Mouse (Mus musculus) right cerebral cortex, adult 2 months (tissue): ENCODE measurements around the gene Il11ra1.
"Not testable (repeated sequence)": the region's sequence is repeated elsewhere in the genome, so short reads cannot be mapped to it uniquely, and the experiment has no call there.

Experiments used
- DNase-seq, 2 experiments: peaks; one replicate each; pipeline ENCODE4 v3.0.0; 2021 to 2022; ENCODE audit warnings: low spot score in 2 of 2

The Il11ra1 gene

GRCm38 (mm10) chr4:41679291-41679690 is 20.5 kb upstream of the Il11ra1 start:
- DNase-seq, result no peak

DNA sequence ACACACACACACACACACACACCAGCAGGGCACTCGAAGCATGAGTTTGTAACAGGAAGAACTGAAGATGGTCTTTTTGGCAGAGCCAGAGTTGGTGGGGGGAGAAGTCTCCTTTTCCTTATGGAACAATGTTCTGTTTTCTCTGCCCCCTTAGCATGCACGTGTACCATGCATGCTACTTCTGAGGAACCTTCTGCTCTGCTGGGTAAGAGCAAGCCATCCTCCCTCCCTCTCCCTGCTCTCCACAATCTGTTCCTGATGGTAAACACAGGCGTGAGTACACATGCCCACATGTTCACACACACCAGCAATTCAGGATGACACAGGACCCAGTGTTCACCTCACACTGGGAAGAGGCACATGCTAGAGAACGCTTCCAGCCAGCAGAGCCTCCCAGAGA is 18.6 kb upstream of the Il11ra1 start:
- DNase-seq, result peak; percentile 39 to 41

DNA sequence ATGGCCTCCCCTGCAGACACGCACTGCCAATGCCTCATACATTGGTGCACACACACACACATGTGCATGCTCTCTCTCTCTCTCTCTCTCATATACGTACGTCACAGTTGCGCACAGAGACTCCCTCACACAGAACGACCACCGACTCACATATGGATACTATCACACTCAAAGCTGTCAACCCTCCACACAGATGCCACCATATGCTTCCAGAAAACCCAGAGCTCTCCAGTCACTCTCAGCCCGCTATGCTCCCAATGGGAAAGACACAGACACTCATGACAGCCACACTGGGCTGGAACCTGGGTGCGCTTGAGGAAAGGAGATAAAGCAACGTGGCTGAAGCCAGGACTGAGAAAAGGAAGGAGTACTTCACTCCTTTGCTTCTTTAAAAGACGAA is 17.8 kb upstream of the Il11ra1 start:
- DNase-seq, result peak in 1 of 2 experiments; percentile 15

- DNase-seq, result no peak
These were observed 17.0 kb upstream of the Il11ra1 start for GRCm38 (mm10) chr4:41682789-41683188.

- DNase-seq, result not testable (repeated sequence)
These were observed 16.5 kb upstream of the Il11ra1 start for GRCm38 (mm10) chr4:41683303-41683702.

GRCm38 (mm10) chr4:41684131-41684930 is 15.5 kb upstream of the Il11ra1 start:
- peak in 1 of 2 experiments; percentile 17 for DNase-seq

- peak in 1 of 2 experiments; percentile 21 for DNase-seq
These were observed 14.8 kb upstream of the Il11ra1 start for GRCm38 (mm10) chr4:41684931-41685453.

DNA sequence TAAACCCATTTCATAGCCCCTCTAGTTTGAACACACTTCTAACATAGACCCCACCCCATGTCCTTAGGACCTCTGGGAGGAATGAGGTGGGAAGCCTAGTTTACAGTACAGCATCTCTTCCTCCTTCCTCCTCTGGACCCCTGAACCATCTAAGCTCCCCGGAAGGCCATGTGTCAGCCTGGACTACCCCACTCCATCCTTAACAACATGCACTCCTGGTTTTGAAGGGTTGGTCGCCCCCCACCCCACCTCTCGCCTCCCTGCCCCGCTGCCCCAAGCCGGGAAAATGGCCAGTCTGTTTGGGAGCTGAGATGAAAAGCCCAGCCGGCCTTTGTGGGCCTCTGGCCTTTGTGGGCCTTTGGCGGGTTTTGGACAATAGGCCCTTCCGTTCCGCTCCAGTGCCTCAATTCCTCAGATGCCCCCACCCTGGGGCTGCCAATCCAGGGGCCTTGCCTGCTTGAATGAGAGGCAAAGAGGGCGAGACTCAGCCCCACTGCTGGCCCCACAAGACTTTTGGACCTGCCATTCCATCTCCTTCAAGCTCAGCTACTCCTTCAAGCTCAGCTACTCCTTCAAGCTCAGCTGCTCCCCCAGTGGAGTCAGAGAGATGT is 13.8 kb upstream of the Il11ra1 start:
- DNase-seq, result peak in 1 of 2 experiments; percentile 25

- not testable (repeated sequence) for DNase-seq
These were observed 11.2 kb upstream of the Il11ra1 start for GRCm38 (mm10) chr4:41688562-41688961.

- DNase-seq, result not testable (repeated sequence)
These were observed 9.8 kb upstream of the Il11ra1 start for GRCm38 (mm10) chr4:41690014-41690413.

GRCm38 (mm10) chr4:41693511-41693910 is 6.3 kb upstream of the Il11ra1 start:
- not testable (repeated sequence) for DNase-seq

- not testable (repeated sequence) for DNase-seq
These were observed 4.0 kb upstream of the Il11ra1 start for GRCm38 (mm10) chr4:41695800-41696199.

GRCm38 (mm10) chr4:41696452-41696851 is 3.3 kb upstream of the Il11ra1 start:
- not testable (repeated sequence) for DNase-seq

DNA sequence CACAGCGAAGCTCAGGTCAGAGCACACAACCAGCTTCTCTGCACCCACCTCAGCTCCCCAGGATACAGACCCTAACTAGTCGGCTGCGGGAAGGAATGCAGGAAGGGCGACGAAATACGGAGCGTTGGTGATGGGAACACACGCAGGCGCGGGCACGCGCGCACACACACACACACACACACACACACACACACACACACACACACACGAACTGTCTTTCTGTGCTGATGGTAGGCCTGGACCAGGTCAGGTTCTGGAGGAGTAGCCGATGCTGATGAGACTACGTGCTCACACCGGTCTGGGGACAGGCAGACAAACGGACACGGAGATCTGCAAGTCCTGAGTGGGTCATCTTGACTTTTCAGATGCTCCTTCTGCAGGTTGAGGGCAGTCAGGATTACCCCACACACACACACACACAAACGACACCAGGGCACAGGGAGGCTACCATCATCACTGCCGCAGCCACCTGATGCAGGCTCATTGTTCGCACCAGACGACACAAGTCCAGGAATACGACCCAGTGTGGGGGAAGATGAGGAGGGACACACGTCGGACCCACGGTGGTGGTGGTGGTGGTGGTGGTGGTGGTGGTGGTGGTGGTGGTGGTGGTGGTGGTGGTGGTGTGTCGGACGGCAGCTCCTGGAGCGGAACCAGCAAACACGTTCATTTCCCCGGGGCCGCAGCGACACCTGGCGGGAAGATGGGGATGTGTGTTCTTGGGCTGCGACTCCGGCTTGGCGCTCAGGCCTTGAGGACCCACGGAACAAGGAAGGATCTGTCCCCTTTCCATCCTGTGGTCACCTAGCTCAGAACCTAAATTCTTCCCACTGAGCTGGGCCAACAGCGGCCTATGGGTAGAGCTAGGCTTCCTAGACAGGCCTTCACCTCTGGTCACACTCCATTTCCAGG is 2.6 kb upstream of the Il11ra1 start, which contains the start of gene Cntfr:
Gene Cntfr, minus strand, starts transcription at position 160 of the 912 bp plus-strand sequence.
- DNase-seq, result peak; percentile 88 to 91

GRCm38 (mm10) chr4:41698421-41699016 is 1.3 kb upstream of the Il11ra1 start:
- not testable (repeated sequence) for DNase-seq

DNA sequence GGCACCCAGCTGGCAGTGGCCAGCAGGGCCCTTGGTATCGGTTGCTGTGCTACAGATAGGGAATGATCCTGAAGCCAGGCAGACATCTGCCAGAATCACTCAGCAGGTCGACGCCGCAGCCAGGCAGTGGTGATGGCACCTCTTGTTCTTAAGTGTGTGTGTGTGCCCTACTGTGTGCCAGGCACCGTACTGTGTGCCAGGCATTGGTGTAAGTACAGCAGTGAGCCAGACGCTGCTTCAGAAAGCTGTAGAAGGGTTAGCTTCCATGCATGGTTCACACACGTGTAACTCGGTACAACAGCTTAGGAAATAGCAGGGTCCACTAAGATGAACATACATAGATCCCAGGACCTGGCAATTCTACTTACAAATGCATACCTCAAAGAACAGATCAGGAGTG is 435 bp downstream of the Il11ra1 start:
- DNase-seq, result not testable (repeated sequence)

GRCm38 (mm10) chr4:41702226-41702625 is 2.4 kb downstream of the Il11ra1 start:
- not testable (repeated sequence) for DNase-seq

DNA sequence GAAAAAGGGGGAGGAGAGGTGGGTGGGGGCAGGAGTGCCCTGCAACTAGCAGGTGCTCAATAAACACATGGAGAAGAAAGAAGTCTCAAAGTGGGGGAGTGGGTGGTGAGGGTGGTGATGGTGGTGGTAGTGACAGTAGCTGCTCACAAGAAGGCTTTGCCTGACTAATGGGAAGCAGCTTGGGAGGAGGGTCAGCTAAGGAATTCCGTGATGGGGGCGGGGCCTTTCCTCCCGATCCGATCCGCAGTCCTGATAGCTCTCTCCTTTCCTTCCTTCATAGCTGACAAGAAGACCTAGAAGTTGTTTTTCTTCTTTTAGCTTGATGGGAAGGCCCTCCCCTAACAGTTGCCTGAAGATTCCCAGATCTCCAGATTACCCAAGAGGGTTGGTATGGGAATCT is 4.9 kb downstream of the Il11ra1 start:
- no peak for DNase-seq

- no peak for DNase-seq
These were observed 6.3 kb downstream of the Il11ra1 start for GRCm38 (mm10) chr4:41705922-41706754.

DNA sequence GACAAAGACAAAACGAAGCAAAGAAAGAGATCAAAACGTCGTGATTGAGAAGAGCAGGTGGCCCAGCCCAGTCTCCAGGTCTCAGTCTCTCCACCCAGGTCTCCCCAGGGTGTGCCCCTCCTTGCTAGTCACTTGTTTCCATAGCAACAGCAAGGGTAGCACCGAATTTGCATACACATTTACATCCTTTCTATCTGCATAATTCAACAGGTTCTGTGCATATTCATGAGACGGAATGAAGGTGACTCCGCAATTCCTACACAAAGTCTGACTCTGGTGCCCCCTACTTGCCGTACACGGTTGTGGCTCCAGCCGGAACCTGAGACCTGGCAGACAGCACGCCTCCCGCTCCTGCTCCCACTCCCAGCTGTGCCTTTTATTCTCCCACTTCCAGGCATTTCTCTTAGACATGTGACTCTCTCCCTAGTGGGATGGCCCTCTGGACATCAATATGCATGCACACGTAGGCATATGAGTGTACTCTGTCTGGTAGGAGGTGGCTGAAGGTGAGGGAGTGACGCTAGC is 7.3 kb downstream of the Il11ra1 start:
- DNase-seq, result peak; percentile 83 to 86
